Mouse (Mus musculus): ENCODE results near the gene Foxa2. TPM values are rescaled to one million over a fixed set of nuclear protein-coding genes. Genes with fewer than 3 reads are reported as not detected.

Foxa2 gene
- polyA plus RNA-seq, 1 experiment = 10.0 TPM

DNA sequence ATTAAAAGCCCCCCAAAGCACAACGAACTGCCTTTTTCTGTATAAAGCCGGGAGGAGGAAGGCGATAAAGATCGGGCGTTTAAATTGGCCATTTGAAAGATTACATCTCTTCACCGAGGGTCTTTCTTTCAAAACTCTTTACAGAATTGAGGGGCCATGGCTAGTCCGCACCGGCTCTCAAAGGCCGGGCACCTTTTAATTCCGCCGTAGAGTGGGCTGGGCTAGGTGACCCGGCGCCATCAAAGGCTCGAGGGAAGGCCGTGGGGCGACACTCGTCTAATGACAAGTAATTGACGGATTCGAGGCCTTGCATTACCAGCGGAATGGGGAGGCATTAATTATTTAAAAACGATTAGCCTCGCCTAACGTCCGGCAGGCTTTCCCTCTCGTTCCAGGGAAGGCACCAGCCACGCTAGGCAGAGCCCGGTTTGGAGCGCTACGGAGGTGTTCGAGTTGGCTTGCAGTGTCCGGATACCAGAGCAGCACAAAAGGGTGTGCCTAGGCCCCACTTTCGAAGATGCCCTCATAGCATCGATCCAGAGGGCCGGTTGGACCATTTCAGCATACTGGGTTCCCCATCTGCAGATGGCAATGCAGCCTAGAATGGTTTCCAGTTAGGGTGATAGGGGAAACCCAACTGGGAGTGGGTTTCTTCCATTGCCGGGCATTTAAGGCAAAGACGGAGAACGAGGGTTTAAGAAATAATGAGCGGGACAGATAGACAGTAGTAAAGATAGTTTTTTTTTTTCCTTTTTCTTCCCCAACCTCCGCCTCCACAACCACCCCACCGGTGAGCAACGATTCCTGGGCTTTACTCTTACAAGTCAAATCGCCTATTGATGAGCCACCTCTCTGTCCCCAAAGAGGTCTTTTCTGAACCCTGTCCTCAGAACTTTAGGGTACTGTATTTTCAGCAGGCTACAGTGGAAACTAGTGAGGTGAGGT is 8.1 kb downstream of the Foxa2 start:
- no peak for TF ChIP-seq CTCF (IDR thresholded peaks at IDR 0.05; ENCODE audit: borderline replicate concordance, extremely low read depth, insufficient read depth, insufficient read length)
- TF ChIP-seq POLR2A (IDR thresholded peaks at IDR 0.05; ENCODE audit: borderline replicate concordance, extremely low read depth, insufficient read depth, insufficient read length, poor library complexity, severe bottlenecking) = no peak
- no peak for DNase-seq (ENCODE audit: low read depth)

DNA sequence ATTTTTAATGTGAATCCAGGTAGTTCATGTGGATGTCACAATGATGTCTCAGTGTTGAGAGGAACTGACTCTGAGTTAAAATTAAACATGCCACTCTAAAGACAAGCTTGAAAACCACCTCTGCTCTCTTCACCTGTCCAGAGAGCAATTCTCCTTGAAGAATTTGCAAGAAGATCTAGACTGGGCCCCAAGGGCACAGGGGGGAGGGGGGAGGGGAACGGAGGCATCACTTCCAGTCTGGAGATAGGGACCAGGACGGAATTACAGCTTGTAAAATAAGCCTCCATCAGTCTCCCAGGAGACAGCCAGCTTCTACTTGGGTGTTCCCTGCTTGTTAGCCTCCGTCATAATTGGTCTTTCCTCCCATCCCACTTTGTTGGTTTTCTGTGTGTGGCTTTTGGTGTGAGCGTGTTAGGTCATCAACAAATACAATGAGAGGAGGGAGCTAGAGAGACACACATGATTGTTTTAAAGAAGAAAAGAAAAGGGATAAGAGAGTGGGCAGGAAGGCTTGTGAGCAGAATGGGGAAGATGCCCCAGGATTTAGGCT is 10.1 kb downstream of the Foxa2 start:
- DNase-seq (ENCODE audit: low read depth) = no peak
- no peak for TF ChIP-seq CTCF (IDR thresholded peaks at IDR 0.05; ENCODE audit: borderline replicate concordance, extremely low read depth, insufficient read depth, insufficient read length)
- no peak for TF ChIP-seq POLR2A (IDR thresholded peaks at IDR 0.05; ENCODE audit: borderline replicate concordance, extremely low read depth, insufficient read depth, insufficient read length, poor library complexity, severe bottlenecking)

DNA sequence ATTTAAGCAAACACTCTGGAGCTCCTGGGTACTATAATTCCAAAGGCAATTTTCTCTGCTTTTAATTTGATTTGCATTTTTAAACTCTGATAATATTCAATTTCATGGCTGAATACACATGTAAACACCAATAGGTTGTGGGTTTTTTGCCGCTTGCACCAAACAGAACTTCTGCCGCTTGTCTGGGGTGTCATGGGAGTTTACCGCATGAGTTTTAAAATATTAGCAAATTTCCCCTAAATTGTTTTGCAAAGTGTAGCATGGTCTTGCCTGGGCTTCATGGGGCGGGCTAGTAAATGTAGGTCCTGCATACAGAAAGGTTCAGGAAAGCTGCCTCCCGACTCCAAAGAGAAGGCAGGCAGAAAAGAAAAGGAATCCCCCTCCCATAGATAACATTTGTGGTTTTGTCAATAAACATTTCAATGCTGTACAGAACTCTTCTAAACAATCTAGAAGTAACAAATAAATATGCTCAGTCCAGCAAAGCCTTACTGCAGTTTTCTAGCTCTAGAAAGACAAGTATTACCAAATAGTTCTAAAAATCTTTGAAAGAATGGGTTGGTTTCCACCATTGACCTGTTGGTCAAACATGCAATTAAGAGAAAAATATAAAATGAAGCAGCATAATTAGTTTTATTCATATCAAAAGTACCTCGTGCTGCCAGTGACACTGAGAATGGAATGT is 15.6 kb downstream of the Foxa2 start:
- DNase-seq (ENCODE audit: low read depth) = no peak
- TF ChIP-seq CTCF (IDR thresholded peaks at IDR 0.05; ENCODE audit: borderline replicate concordance, extremely low read depth, insufficient read depth, insufficient read length) (no peak), POLR2A (IDR thresholded peaks at IDR 0.05; ENCODE audit: borderline replicate concordance, extremely low read depth, insufficient read depth, insufficient read length, poor library complexity, severe bottlenecking) (no peak)

DNA sequence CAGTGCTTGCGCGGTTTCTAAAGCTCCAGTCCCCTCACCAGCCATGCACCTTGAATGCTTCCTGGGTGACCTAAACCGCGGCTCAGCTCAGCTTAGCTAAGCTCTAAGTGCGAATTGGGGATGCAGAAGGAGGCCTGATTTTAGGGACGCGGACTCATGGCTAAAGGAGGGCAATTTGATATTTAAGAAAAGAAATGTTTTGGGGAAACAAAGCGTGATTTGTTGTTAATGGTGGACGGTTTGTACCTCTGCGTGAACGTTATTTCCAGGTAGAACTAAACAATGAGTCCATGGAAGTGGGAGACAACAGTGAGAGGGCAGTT is 16.2 kb downstream of the Foxa2 start:
- TF ChIP-seq POLR2A (IDR thresholded peaks at IDR 0.05; ENCODE audit: borderline replicate concordance, extremely low read depth, insufficient read depth, insufficient read length, poor library complexity, severe bottlenecking) (no peak), CTCF (IDR thresholded peaks at IDR 0.05; ENCODE audit: borderline replicate concordance, extremely low read depth, insufficient read depth, insufficient read length) (no peak)

DNA sequence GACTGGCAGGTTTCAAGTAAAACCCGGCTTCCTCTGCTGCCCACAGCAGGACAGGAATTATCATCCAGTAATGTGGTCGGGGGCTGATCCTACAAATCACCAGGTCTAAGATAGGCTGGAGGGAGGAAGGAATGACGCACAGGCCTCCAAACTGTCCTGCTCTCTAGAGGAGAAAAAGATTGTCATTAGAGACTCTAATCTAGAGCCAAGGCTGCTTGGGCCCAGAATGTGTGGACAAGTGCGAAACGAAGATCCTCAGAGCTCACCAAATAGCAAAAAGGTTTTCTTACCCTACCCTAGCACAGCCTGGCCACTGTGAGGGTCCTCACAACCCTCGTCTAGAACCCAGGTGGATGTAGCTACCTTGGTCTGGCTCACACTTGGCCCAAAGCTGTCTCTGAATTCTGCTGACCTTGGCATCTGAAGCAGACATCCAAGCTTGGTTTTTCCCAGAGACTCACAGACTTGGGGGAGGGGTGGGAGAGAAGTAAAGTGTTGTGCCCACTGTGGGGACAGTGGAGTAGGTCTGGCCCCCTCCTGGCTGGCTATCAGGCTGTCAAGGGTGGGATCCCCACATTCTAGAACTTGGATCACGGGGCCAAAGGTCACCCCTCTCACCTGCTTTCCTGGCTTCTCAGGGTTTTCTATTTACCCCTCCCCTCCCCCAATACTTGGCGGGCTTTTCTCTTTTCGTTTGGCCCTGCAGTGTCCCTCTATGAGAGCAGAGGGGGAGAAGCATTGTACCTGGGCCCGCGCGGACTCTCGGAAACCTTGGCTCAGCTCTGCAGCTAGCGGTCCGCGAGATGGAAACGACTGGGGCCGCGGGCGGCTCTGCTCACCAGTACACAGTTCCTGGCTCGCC is 16.8 kb downstream of the Foxa2 start:
- TF ChIP-seq POLR2A (IDR thresholded peaks at IDR 0.05; ENCODE audit: borderline replicate concordance, extremely low read depth, insufficient read depth, insufficient read length, poor library complexity, severe bottlenecking) (no peak), CTCF (IDR thresholded peaks at IDR 0.05; ENCODE audit: borderline replicate concordance, extremely low read depth, insufficient read depth, insufficient read length) (no peak)
- no peak for DNase-seq (ENCODE audit: low read depth)

More for the DNA sequence above, 16.2 kb downstream of the Foxa2 start:
- no peak for DNase-seq (ENCODE audit: low read depth)

DNA sequence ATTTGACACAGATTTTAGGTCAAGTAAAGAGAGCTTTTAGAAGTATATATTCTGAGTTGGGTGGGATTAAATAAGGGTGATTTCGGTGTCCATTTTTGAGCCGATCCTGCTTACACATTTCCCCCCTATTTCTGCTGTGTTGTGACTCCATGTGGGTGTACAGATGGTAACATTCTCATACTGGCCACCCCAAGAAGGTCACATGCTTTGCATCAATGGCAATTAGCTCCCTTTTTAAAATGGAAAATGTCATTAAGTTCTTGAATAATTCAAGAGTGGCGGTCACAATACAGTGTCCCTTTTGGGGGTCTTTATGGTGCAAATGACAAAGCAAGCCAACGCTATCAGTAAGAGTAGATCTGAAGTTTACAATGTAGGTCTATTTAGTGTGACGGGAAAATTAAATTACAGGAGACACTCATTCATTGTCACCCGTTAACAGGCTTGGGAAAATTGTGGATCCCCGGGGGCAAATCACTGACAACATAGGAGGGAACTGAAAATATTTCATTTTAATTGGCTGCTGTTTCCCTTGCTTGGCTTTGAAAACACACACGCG is 17.6 kb downstream of the Foxa2 start:
- DNase-seq (ENCODE audit: low read depth) = no peak
- TF ChIP-seq CTCF (IDR thresholded peaks at IDR 0.05; ENCODE audit: borderline replicate concordance, extremely low read depth, insufficient read depth, insufficient read length) (no peak), POLR2A (IDR thresholded peaks at IDR 0.05; ENCODE audit: borderline replicate concordance, extremely low read depth, insufficient read depth, insufficient read length, poor library complexity, severe bottlenecking) (no peak)

DNA sequence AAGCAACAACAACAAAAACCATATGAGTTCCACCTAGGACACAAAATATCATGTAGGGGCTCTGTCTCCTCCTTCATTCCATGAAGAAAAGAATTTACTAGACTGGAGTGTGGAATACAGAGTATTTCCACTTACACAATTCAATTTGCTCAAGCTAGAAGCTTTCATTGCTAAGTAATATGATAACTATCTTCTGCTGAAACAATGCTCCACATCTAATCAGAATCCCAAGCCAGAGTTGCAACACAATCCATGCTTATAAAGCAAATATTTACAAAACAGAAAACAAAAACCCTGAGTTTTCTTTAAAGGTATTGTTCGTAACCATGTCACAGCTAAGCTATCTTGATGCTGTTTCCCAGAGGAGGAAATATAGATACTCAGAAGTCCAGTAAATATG is 20.4 kb downstream of the Foxa2 start:
- no peak for TF ChIP-seq CTCF (IDR thresholded peaks at IDR 0.05; ENCODE audit: borderline replicate concordance, extremely low read depth, insufficient read depth, insufficient read length)
- TF ChIP-seq POLR2A (IDR thresholded peaks at IDR 0.05; ENCODE audit: borderline replicate concordance, extremely low read depth, insufficient read depth, insufficient read length, poor library complexity, severe bottlenecking) = no peak

DNA sequence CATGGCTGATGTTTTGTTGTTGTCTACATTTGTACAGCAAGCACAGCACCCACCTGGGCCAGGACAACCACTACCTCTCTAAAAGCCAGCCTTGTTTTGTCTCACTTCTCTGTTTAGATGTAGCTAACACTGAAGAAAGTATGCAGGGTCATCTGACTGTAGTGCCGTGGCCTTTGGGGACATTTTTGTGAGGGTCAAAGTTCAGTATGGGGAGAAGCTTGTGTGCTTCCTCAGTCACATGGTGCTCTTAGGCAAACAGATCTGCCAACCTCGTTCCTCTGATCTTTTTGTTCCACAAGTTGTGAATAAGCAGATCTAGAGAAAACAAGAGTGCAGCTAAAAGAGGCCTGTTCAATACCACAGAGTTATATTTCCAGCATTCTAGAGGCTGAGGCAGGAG is 21.3 kb downstream of the Foxa2 start:
- TF ChIP-seq CTCF (IDR thresholded peaks at IDR 0.05; ENCODE audit: borderline replicate concordance, extremely low read depth, insufficient read depth, insufficient read length) = no peak
- TF ChIP-seq POLR2A (IDR thresholded peaks at IDR 0.05; ENCODE audit: borderline replicate concordance, extremely low read depth, insufficient read depth, insufficient read length, poor library complexity, severe bottlenecking) = no peak
- DNase-seq (ENCODE audit: low read depth) = no peak

More for the DNA sequence above, 20.4 kb downstream of the Foxa2 start:
- DNase-seq (ENCODE audit: low read depth) = no peak

DNA sequence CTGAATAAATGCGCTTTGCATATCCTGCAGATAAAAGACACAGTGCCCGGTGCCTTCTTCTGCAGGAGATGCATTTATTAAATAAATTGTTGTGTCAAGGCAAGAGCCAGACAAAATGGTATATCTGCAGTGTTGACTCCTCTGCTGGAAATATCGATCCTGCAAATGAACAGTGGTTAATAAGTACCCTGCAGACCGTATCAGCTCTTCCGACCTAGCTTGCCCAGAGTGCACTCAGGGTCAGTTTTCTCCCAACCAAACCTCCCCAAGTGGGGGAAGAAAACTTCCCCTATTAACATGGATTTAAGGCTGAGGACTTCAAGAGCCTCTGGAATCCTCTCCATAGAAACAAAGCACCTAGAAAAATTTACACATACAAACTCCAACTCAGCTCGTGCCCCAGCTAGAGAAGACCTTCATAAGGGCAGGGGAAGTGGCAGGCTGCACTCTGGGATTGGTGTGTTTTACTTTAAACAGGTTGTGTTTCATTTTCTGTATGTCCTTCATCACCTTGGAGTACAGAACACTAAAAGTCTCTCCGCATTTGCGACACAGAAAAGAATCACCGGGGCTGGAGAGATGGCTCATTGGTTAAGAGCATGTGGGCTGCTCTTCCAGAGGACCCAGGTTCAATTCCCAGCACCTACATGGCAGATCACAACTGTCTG is 22.4 kb downstream of the Foxa2 start:
- DNase-seq (ENCODE audit: low read depth) = peak; percentile 22
- TF ChIP-seq POLR2A (IDR thresholded peaks at IDR 0.05; ENCODE audit: borderline replicate concordance, extremely low read depth, insufficient read depth, insufficient read length, poor library complexity, severe bottlenecking) (no peak), CTCF (IDR thresholded peaks at IDR 0.05; ENCODE audit: borderline replicate concordance, extremely low read depth, insufficient read depth, insufficient read length) (no peak)

DNA sequence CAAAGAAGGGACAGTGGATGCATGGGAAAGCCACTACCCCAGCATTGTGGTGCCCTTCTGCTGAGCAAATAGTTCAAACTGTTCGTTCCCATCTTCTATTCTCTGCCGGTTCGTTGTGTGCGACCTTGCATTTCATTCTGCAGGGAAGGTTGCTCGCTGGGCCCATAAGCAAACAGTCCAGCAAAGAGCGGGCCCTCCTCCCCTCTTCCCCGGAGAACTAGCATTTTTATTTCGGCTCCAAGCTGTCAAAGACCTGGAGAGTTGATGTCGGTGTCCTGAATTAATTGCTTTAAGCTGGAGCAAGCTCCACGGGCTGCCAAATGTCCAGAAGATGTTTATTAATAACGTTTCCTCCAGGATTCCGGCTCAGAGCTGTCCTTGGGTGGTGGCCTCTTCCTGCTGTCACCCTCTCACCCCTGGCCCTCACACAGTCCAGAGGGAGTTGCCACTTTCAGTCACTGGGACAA is 23.4 kb downstream of the Foxa2 start:
- TF ChIP-seq POLR2A (IDR thresholded peaks at IDR 0.05; ENCODE audit: borderline replicate concordance, extremely low read depth, insufficient read depth, insufficient read length, poor library complexity, severe bottlenecking) = no peak
- no peak for TF ChIP-seq CTCF (IDR thresholded peaks at IDR 0.05; ENCODE audit: borderline replicate concordance, extremely low read depth, insufficient read depth, insufficient read length)
- DNase-seq (ENCODE audit: low read depth) = peak; percentile 53
